Mouse (Mus musculus): Measurements from ENCODE around the gene Fam229a. TPM values are rescaled to one million over a fixed set of nuclear protein-coding genes. Genes with fewer than 3 reads are reported as not detected.

Fam229a gene
- total RNA-seq (2023) = 1.2 and 2.2 TPM in 2 replicates

DNA sequence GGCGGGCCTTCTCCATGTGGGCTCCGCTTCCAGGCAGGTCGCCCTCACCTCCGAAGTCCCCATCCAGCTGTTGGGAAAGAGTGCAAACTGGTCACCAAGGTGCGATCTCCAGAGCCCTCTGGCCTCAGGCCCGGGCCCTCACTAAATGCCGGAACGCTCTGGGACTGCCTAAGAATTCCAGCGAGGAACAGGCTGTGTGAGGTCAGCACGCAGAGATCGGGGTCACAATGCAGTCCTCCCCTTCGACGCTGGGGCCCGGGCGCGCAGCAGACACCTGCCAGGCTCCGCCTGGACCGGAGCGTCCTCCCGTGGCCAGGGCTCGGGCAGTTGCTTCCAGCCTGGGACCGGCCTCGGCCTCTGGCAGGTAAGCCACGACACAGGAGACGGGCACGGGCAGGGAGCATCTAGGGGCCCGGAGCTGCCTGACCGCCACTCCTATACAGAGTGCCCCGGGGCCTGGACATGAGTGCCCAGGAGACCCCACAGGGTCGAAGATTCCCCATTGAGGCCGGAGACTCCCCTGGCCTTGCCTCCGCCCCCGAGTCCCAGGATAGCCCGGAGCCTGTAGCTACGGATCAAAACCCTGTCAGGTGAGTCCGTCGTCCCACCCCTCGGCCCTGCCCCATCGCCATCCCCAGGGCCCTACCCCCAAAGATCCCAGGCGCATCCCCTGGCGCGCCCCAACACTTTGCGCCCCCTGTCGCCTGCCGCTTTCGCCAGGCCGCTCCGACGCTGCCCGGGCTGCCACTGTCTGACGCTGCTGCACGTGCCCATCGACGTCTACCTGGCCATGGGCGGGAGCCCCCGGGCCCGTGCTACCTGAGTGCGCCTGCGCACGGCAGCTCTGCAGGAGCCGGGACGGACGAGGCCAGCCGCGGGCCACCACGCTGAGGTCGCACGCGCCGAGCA is at the start of gene Fam229a, which contains the start of gene Tssk3:
Fam229a (plus strand) TSS at position 219 of the 909 bp plus-strand sequence.
Tssk3 (minus strand) TSS at position 51 of the 909 bp plus-strand sequence.

DNA sequence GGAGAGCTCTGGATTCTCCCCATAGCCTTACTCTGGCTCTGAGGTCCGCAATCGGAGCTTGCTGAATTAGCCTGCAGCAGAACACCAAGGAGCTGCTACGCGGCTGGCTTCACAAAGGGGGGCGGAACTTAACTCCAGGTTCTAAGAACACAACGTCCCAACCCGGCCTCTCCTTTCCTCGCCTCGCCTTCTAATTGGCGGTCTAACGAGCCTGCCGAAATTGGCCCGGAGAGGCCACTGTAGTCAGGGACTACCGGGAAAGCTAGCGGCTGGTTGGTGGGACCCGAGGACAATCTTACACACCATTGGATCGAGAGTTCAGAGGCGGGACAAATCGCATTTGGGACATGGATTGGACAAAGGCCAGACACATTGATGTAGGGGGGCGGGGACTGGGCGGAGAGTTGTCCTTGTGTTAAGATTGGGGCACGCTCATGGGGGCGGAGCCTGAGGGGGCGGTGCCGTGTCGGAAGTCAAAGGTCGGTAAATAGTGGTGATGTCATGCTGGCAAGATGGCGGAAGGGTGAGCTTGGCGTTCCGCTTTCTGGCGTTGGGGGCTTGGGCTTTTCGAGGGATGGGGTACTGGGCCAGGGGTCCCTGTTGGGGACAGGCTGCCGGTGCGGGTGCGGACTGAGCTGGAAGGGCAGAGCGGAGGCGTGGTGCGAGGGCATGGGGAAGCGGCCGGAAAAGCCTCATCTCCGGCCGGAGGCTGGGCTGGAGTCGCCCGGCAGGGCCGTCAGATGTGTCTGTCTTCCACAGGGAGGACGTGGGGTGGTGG is 29.6 kb upstream of the Fam229a start, which contains the start of gene Bsdc1:
Bsdc1 (plus strand) TSS at position 399 of the 778 bp plus-strand sequence.

DNA sequence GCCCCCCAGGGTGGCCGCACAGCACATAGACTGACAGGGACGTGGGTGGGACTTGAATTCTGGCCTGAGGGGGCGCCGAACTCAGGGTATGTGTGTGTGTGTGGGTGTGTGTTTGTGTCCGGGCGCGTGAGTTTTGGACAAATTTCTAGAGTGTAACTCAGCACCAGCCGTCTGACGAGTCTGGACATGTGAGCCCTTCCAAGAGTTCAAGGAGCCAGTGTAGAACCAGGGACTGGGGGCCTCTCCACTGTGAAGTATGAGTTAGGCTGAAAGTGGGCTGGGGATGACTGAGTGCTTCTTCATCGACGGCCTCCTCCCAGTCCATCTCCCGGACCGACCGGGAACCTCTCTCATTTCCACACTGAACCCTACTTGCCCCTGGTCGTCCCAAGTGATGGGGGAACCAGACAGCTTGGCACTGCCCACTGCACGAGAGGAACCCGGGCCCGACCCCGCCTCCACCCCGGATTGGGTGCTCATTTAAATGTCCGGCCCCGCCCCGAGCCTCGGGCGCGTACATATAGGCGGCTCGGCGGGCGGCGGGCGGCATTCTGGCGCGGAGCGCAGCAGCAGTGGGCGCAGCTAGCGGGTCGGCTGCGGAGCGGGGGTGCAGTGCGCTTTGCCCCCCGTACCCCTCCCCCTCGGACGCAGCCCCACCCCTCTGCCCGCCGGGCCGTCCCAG is 22.2 kb downstream of the Fam229a start, which contains the start of gene Marcksl1:
Marcksl1 (plus strand) TSS at position 496 of the 682 bp plus-strand sequence.

Other genes starting within 250 kb of the Fam229a start
- gene C77080, start 229.8 kb upstream of the Fam229a start, total RNA-seq (2023) = 0.19 TPM in 1 of 2 replicates, not detected in the other
- gene Sync, start 203.6 kb upstream of the Fam229a start, total RNA-seq (2023) = not detected in 2 replicates
- gene Rbbp4, start 155.8 kb upstream of the Fam229a start, total RNA-seq (2023) = 112 and 125 TPM in 2 replicates
- 16.3 and 19.3 TPM in 2 replicates for gene Zbtb8os, start 155.5 kb upstream of the Fam229a start, total RNA-seq (2023)
- gene Zbtb8a, start 113.1 kb upstream of the Fam229a start, total RNA-seq (2023) = 0.50 and 1.4 TPM in 2 replicates
- gene Zbtb8b, start 50.3 kb upstream of the Fam229a start, total RNA-seq (2023) = not detected in 2 replicates
- gene Bsdc1, start 29.6 kb upstream of the Fam229a start, total RNA-seq (2023) = 106 and 151 TPM in 2 replicates
- gene Tssk3, start 168 bp upstream of the Fam229a start, total RNA-seq (2023) = not detected in 2 replicates
- gene Marcksl1, start 22.4 kb downstream of the Fam229a start, total RNA-seq (2023) = 109 and 117 TPM in 2 replicates
- 62.8 and 67.8 TPM in 2 replicates for gene Hdac1, start 51.5 kb downstream of the Fam229a start, total RNA-seq (2023)
- 0.28 and 0.82 TPM in 2 replicates for gene Lck, start 82.5 kb downstream of the Fam229a start, total RNA-seq (2023)
- gene Fam167b, start 87.4 kb downstream of the Fam229a start, total RNA-seq (2023) = not detected in 2 replicates
- 52.3 and 53.7 TPM in 2 replicates for gene Eif3i, start 109.5 kb downstream of the Fam229a start, total RNA-seq (2023)
- gene Tmem234, start 109.5 kb downstream of the Fam229a start, total RNA-seq (2023) = 72.1 and 72.3 TPM in 2 replicates
- 1.7 TPM in 1 of 2 replicates, not detected in the other for gene Dcdc2b, start 123.1 kb downstream of the Fam229a start, total RNA-seq (2023)
- gene Iqcc, start 127.9 kb downstream of the Fam229a start, total RNA-seq (2023) = 8.0 and 9.0 TPM in 2 replicates
- gene Ccdc28b, start 132.8 kb downstream of the Fam229a start, total RNA-seq (2023) = 31.0 and 39.4 TPM in 2 replicates
- gene Txlna, start 149.9 kb downstream of the Fam229a start, total RNA-seq (2023) = 31.0 and 36.9 TPM in 2 replicates
- gene Kpna6, start 181.6 kb downstream of the Fam229a start, total RNA-seq (2023) = 22.9 and 28.6 TPM in 2 replicates
- gene Tmem39b, start 205.6 kb downstream of the Fam229a start, total RNA-seq (2023) = 5.8 and 6.8 TPM in 2 replicates